ENCODE assay signal across 7 mouse cellular contexts in the genomic region with DNA sequence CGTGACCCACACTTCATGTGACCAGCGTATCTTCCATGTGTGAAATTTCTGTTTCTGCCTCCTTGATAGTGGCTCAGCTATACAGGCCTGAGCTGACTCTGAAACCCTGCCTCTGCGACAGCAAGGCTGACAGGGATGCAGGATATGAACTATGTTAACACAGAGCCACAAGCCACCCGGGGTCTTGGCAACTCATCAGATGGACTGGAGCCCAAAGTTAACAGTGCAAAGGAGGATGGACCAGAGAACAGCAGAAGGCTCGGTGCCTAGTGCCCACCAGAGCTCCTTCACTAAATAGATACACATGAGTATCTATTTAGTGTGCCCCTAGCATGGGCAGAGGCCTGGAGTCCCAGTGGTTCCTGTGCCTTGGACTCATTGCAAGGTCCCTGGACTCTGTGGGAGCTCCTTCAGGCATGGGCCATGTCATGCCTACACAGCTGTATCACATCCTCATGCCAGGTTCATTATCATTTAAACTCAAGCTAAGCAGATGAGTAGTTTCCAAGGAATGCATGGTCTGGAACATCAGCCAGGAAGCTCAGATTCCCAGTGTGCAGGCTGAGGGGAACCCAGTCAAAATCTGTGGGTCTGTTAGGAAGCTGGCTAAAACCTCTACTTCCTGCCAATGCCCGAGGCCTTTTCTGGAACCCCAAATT. TPM values are rescaled to one million over a fixed set of nuclear protein-coding genes. Genes with fewer than 3 reads are reported as not detected.
A peak's percentile ranks its signal among the peaks of the same experiment; 100 is the strongest.
DNase-seq lines count a peak whose midpoint lies in the region; ATAC-seq and TF ChIP-seq lines count a peak whose summit lies in the region.

No protein-coding gene starts in this region.

- CTCF ChIA-PET in Patski (lab: Charles Lee) = interaction anchor here (0.8 to 2.0 kb wide), 8 partner anchors 9 to 43 kb away, joined by 3 to 9 read pairs (median 4); no protein-coding TSS in a partner anchor

- TF ChIP-seq POLR2A in kidney, adult 2 months (IDR thresholded peaks at IDR 0.05; ENCODE audit: low read depth, low read length) = no peak

- no peak overlapping the region for H3K4me3 ChIP-seq in kidney, adult 2 months (ENCODE audit: insufficient read depth, low read depth, low read length)
- no peak overlapping the region for H3K4me3 ChIP-seq in kidney, embryonic 15.5 days (replicated peaks)
- no peak overlapping the region for H3K4me3 ChIP-seq in heart, embryonic 15.5 days

- intact Hi-C loops in gastrocnemius, postnatal 36 days (cut with DNase I) = no loop called here

- H3K4me2 ChIP-seq in kidney, embryonic 15.5 days = no peak overlapping the region
- H3K4me2 ChIP-seq in heart, embryonic 15.5 days = no peak overlapping the region

- peak overlapping the region; percentile 54; the same call in 1 of the 2 replicates for H3K27ac ChIP-seq in kidney, adult 2 months (ENCODE audit: insufficient read depth, low read depth, low read length)
- H3K27ac ChIP-seq in kidney, embryonic 15.5 days = no peak overlapping the region
- peak overlapping the region; percentile 90; the same call in 1 of the 2 replicates for H3K27ac ChIP-seq in heart, embryonic 15.5 days

- POLR2A ChIA-PET in Patski (lab: Charles Lee) = no interaction called here

- no peaks in the 10 kb centered on the region for H3K36me3 ChIP-seq in kidney, adult 2 months (ENCODE audit: control insufficient read depth, insufficient read depth, low read length)
- H3K36me3 ChIP-seq in kidney, embryonic 15.5 days = no peaks in the 10 kb centered on the region
- no peaks in the 10 kb centered on the region for H3K36me3 ChIP-seq in heart, embryonic 15.5 days

- in situ Hi-C loops in Patski (cut with MboI; ENCODE audit: low pct_unique_long_range_greater_than_20kb) = no loop called here

- DNase-seq in kidney, adult 2 months = peak; percentile 56
- no peak for DNase-seq in Patski (ENCODE audit: low read depth, low spot score)
- DNase-seq in lung, postnatal 10 days = peak; percentile 88
- no peak for DNase-seq in right cerebral cortex, postnatal 10 days (ENCODE audit: low spot score in 2 of 2)
- DNase-seq in gastrocnemius, postnatal 36 days = no peak

- TF ChIP-seq CTCF in kidney, adult 2 months (conservative IDR thresholded peaks at IDR 0.05; ENCODE audit: insufficient read depth, insufficient read length, low read depth, low read length) = no peak
- no peak for TF ChIP-seq CTCF in Patski (IDR thresholded peaks at IDR 0.05)

- no peaks in the 10 kb centered on the region for H3K27me3 ChIP-seq in kidney, adult 2 months (replicated peaks; ENCODE audit: control insufficient read depth, insufficient read depth, low read length)
- no peaks in the 10 kb centered on the region for H3K27me3 ChIP-seq in kidney, embryonic 15.5 days
- no peaks in the 10 kb centered on the region for H3K27me3 ChIP-seq in Patski
- no peaks in the 10 kb centered on the region for H3K27me3 ChIP-seq in heart, embryonic 15.5 days

- peaks cover 23% of the 10 kb centered on the region for H3K4me1 ChIP-seq in kidney, adult 2 months (ENCODE audit: control insufficient read depth, insufficient read depth, low read length)
- H3K4me1 ChIP-seq in kidney, embryonic 15.5 days = peaks cover 31% of the 10 kb centered on the region
- peaks cover 39% of the 10 kb centered on the region for H3K4me1 ChIP-seq in heart, embryonic 15.5 days (replicated peaks)

- WGBS in kidney, adult 2 months = 47% methylated on average over 6 of the region's 6 CpGs
- WGBS in kidney, embryonic 15.5 days = 85% methylated on average over 6 of the region's 6 CpGs
- WGBS in heart, embryonic 15.5 days = 66% methylated on average over 6 of the region's 6 CpGs

- no peaks in the 10 kb centered on the region for H3K9me3 ChIP-seq in kidney, embryonic 15.5 days (replicated peaks)
- no peaks in the 10 kb centered on the region for H3K9me3 ChIP-seq in heart, embryonic 15.5 days (replicated peaks)

- no peak for ATAC-seq in kidney, embryonic 15.5 days (replicated peaks; ENCODE audit: low FRiP score)
- ATAC-seq in Patski = peak; percentile 69
- ATAC-seq in heart, embryonic 15.5 days (replicated peaks; ENCODE audit: insufficient number of reproducible peaks, insufficient read depth, low FRiP score, low read depth) = no peak

- no peak overlapping the region for H3K9ac ChIP-seq in kidney, embryonic 15.5 days
- no peak overlapping the region for H3K9ac ChIP-seq in heart, embryonic 15.5 days

RNA-seq across cellular contexts. Expression of gene Pacs2, which starts 2.5 kb away (rescaled TPM):
- polyA plus RNA-seq in kidney, adult 2 months (2012; rRNA removed) = 42.4 and 47.8 TPM in 2 replicates
- 12.6 and 14.3 TPM in 2 replicates for polyA plus RNA-seq in kidney, embryonic 15.5 days (2015; fragmentation: Nextera tagmentation; extraction: Ambion mirVana)
- polyA plus RNA-seq in Patski (2021) = 70.8 TPM
- 6.9 and 9.0 TPM in 2 replicates for polyA plus RNA-seq in heart, embryonic 15.5 days (2015; fragmentation: Nextera tagmentation; extraction: Ambion mirVana)
- 10 to 100 TPM; 34.9 to 36.6 TPM for total RNA-seq in gastrocnemius, postnatal 36 days (2021)

RNA-seq across cellular contexts. Expression of gene Brf1, which starts 11.3 kb away (rescaled TPM):
- 44.8 and 53.0 TPM in 2 replicates for polyA plus RNA-seq in kidney, adult 2 months (2012; rRNA removed)
- polyA plus RNA-seq in kidney, embryonic 15.5 days (2015; fragmentation: Nextera tagmentation; extraction: Ambion mirVana) = 62.4 and 70.4 TPM in 2 replicates
- 38.9 TPM for polyA plus RNA-seq in Patski (2021)
- 30.2 and 47.2 TPM in 2 replicates for polyA plus RNA-seq in heart, embryonic 15.5 days (2015; fragmentation: Nextera tagmentation; extraction: Ambion mirVana)
- total RNA-seq in gastrocnemius, postnatal 36 days (2021) = 10 to 100 TPM; 16.8 to 20.9 TPM

RNA-seq across cellular contexts. Expression of gene Btbd6, which starts 35.5 kb away (rescaled TPM):
- polyA plus RNA-seq in kidney, adult 2 months (2012; rRNA removed) = 31.8 and 45.2 TPM in 2 replicates
- 24.7 and 25.3 TPM in 2 replicates for polyA plus RNA-seq in kidney, embryonic 15.5 days (2015; fragmentation: Nextera tagmentation; extraction: Ambion mirVana)
- polyA plus RNA-seq in Patski (2021) = 13.5 TPM
- polyA plus RNA-seq in heart, embryonic 15.5 days (2015; fragmentation: Nextera tagmentation; extraction: Ambion mirVana) = 19.4 and 23.5 TPM in 2 replicates
- total RNA-seq in gastrocnemius, postnatal 36 days (2021) = 10 to 100 TPM; 12.7 to 13.5 TPM

Comparison
In these comparisons a context has a peak if more than half of its experiments do, and no peak if none do; other contexts are left out.
1. DNase-seq: peak in kidney, adult 2 months (single experiment) and lung, postnatal 10 days (single experiment); none in Patski (single experiment), right cerebral cortex, postnatal 10 days (0 of 2) and gastrocnemius, postnatal 36 days (0 of 2).